Mouse (Mus musculus): ENCODE results near the gene Naaladl1. TPM values are rescaled to one million over a fixed set of nuclear protein-coding genes. Genes with fewer than 3 reads are reported as not detected.

Gene Naaladl1
- polyA plus RNA-seq, 1 experiment from 2014 or later, result 0.53 TPM

DNA sequence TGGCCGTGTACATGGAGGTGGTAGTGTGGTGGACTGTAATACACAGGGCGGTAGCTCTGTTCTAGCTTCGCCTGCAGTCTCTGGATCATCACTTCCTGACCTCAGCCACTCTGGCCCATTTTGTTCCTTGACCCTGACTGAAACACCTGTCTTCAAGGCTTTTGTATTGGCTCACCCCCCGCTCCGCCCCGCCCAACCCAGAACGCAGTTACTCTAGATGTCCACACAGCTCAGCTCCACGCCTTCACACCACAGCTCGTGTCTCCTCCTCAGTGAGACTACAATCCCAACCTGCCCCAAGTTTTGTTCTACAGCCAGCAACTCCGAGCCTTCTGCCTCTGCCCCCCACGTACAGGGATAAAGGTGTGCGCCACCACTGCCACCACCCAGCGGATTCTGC, 16.7 kb upstream of the Naaladl1 start:
- 94% methylated on average over 13 of the region's 13 CpGs for WGBS
- Histone ChIP-seq H3K4me1 (peaks cover 15% of the 10 kb centered on the region), H3K27ac (no peak overlapping the region), H3K27me3 (replicated peaks) (no peaks in the 10 kb centered on the region), H3K4me3 (no peak overlapping the region), H3K9me3 (no peaks in the 10 kb centered on the region), H3K36me3 (replicated peaks) (no peaks in the 10 kb centered on the region), H3K9ac (no peak overlapping the region), H3K4me2 (no peak overlapping the region)
- ATAC-seq (replicated peaks), result no peak

DNA sequence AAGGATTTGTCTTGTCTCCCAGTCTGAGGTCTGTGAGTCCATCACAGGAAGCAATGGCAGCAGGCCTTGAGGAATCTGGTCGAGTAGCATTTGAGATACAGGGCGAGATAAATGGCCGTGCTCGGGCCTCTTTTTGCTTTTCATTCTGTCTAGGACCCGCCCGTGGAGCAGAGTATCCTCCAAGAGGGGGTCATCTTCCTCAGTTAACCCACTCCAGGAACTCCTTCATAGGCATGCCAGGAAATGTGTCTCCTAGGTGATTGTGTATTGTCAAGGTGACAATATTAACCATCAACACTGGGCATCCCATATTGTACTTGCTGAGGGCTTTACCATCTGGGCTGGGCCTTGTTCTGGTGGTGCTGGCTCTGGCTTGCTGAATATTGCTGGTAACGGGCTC, 11.5 kb upstream of the Naaladl1 start, which contains the start of gene AC131692.1:
Gene AC131692.1, plus strand, starts transcription at position 301 of the 400 bp plus-strand sequence.
- no peaks in the 10 kb centered on the region for H3K36me3 ChIP-seq (replicated peaks)
- no peak within 1 kb of the TSS for H3K9ac ChIP-seq
- WGBS, result 90% methylated on average over 7 of the region's 7 CpGs
- H3K4me2 ChIP-seq, result no peak within 1 kb of the TSS
- no peak within 1 kb of the TSS for H3K4me3 ChIP-seq
- no peaks in the 10 kb centered on the region for H3K27me3 ChIP-seq (replicated peaks)
- ATAC-seq (replicated peaks), result no peak
- no peak within 1 kb of the TSS for H3K27ac ChIP-seq
- no peaks in the 10 kb centered on the region for H3K9me3 ChIP-seq
- H3K4me1 ChIP-seq, result no peaks in the 10 kb centered on the region

DNA sequence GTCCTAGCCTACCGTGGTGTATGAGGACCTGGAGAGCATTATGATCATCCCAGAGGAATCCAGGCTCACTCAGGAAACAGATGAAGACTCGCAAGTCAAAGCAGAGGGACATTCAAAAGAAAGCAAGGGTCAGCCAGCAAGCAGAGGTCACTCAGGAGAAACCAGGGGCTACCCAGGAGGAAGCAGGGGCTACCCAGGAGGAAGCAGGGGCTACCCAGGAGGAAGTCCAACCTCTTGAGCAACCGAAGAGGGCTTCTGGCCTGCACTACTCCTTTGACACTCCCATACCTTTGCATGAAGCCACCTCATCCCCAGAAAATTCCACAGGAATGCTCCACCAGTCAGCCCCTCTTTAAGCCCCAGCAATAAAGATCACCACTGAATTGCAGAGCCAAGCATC, 7.7 kb upstream of the Naaladl1 start:
- no peak overlapping the region for H3K4me2 ChIP-seq
- H3K4me3 ChIP-seq, result no peak overlapping the region
- H3K27me3 ChIP-seq (replicated peaks), result no peaks in the 10 kb centered on the region
- WGBS, result 86% methylated on average over 3 of the region's 3 CpGs
- ATAC-seq (replicated peaks), result no peak
- no peak overlapping the region for H3K27ac ChIP-seq
- no peaks in the 10 kb centered on the region for H3K9me3 ChIP-seq
- no peak overlapping the region for H3K9ac ChIP-seq
- H3K36me3 ChIP-seq (replicated peaks), result no peaks in the 10 kb centered on the region
- no peaks in the 10 kb centered on the region for H3K4me1 ChIP-seq

GRCm38 (mm10) chr19:6101186-6101585, 4.4 kb upstream of the Naaladl1 start:
- no peaks in the 10 kb centered on the region for H3K4me1 ChIP-seq
- H3K9ac ChIP-seq, result no peak overlapping the region
- H3K9me3 ChIP-seq, result no peaks in the 10 kb centered on the region
- no peak overlapping the region for H3K4me2 ChIP-seq
- H3K4me3 ChIP-seq, result no peak overlapping the region
- H3K27me3 ChIP-seq (replicated peaks), result no peaks in the 10 kb centered on the region
- 79% methylated on average over 6 of the region's 6 CpGs for WGBS
- no peak overlapping the region for H3K27ac ChIP-seq
- ATAC-seq (replicated peaks), result no peak
- H3K36me3 ChIP-seq (replicated peaks), result no peaks in the 10 kb centered on the region

DNA sequence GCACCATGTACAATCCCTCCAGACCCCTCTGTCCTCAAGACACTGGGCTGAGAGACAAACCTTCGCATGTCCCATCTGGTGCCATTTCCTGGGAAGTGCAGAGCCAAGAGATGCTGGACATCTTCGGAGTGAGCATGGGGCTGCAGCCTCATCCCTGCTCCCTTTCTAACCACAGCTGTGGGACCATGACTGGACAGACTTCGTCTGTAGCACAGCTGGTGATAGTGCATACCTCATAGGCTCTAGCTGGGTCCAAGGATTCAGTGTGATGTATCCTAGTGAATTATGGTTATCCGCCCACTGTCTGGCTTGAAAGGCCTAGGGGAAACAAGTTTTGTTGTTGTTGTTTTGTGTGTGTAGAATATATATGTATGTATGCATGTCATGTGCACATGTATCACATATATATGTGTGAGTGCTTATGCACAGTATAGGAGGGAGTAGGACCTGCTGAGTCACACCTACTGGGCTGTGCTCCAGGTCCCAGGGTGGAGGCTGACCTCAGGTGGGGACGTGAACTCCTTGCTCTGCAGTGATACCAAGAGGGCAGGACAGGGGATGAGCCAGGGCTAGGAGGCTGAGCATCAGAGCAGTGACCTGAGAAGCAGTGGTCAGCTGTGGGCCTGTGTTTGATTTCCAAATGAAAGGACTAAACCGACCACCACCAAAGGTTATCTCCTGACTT, 3.3 kb upstream of the Naaladl1 start:
- no peak overlapping the region for H3K4me2 ChIP-seq
- no peaks in the 10 kb centered on the region for H3K9me3 ChIP-seq
- no peak overlapping the region for H3K27ac ChIP-seq

DNA sequence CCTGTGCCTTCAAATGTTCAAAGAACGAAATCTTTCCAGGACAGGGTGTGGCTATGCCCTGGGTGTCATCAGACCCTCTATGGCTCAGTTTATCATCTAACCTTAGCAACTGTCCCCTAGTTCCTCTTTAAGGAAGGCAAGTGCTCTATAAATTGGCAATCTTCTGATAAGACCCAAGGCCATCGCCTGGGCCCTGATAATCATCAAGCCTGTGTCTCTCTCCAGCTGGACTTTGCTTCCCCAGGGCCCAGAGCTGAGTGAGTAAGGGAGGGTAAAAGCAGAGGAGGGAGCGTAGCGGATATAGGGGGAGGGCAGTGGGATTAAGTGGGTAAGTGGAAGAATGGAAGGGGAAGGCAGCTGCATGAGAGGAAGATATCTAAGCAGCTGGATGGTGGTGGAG, 1.1 kb upstream of the Naaladl1 start:
- no peak overlapping the region for H3K27ac ChIP-seq
- no peaks in the 10 kb centered on the region for H3K4me1 ChIP-seq
- no peak overlapping the region for H3K9ac ChIP-seq
- ATAC-seq (replicated peaks), result no peak
- 71% methylated on average over 4 of the region's 4 CpGs for WGBS
- no peak overlapping the region for H3K4me2 ChIP-seq
- H3K9me3 ChIP-seq, result no peaks in the 10 kb centered on the region
- no peaks in the 10 kb centered on the region for H3K36me3 ChIP-seq (replicated peaks)
- H3K4me3 ChIP-seq, result no peak overlapping the region
- H3K27me3 ChIP-seq (replicated peaks), result no peaks in the 10 kb centered on the region

More for the DNA sequence above, 3.3 kb upstream of the Naaladl1 start:
- Histone ChIP-seq H3K4me1 (no peaks in the 10 kb centered on the region), H3K9ac (no peak overlapping the region), H3K36me3 (replicated peaks) (no peaks in the 10 kb centered on the region), H3K4me3 (no peak overlapping the region), H3K27me3 (replicated peaks) (no peaks in the 10 kb centered on the region)
- WGBS, result 78% methylated on average over 6 of the region's 6 CpGs
- no peak for ATAC-seq (replicated peaks)

GRCm38 (mm10) chr19:6113116-6113515, 7.5 kb downstream of the Naaladl1 start:
- H3K27ac ChIP-seq, result no peak overlapping the region
- H3K27me3 ChIP-seq (replicated peaks), result no peaks in the 10 kb centered on the region
- no peak overlapping the region for H3K4me2 ChIP-seq
- H3K9ac ChIP-seq, result no peak overlapping the region
- no peak overlapping the region for H3K4me3 ChIP-seq
- no peaks in the 10 kb centered on the region for H3K9me3 ChIP-seq
- H3K4me1 ChIP-seq, result peaks cover 15% of the 10 kb centered on the region
- ATAC-seq (replicated peaks), result no peak
- WGBS, result 69% methylated on average over 6 of the region's 6 CpGs
- H3K36me3 ChIP-seq (replicated peaks), result peaks cover 16% of the 10 kb centered on the region

DNA sequence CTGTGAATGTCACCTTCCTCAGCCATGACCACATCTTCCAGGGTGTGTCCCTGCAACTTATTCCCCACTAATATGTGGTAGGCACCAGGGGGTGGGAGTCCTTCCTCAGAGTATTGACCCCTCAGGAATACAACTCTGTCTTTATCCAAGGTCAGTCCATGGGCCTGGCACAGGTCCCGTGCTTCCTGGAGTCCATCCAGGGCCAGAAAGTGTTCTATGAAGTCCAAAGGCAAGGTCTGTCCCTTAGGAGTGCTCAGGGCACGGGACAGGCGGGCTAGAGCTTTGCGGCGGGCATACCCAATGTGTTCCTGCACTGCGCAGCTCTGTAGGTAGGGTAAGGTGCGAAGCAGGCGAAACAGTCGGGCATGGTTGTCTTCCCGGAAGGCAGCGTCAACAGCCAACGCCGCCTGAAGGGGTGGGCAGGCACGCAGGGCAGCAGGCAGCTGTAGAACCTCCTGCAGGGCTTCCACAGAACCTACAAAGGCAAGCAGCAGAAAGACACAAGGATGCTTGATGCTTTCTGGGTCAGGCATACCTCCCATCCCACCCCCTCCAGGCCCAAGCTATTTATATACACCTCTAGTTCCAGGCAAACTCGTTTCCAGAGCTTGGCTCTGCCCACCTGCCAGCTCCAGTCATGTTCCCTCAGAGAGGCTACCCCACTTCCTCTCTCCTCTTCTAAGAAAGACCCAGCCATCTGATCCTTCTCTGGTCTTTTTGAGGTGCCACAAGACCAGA, 10.7 kb downstream of the Naaladl1 start:
- H3K36me3 ChIP-seq (replicated peaks), result peaks cover 16% of the 10 kb centered on the region
- H3K4me3 ChIP-seq, result no peak overlapping the region
- H3K9me3 ChIP-seq, result no peaks in the 10 kb centered on the region
- no peak for ATAC-seq (replicated peaks)
- H3K4me1 ChIP-seq, result peaks cover 29% of the 10 kb centered on the region
- H3K9ac ChIP-seq, result no peak overlapping the region
- no peak overlapping the region for H3K27ac ChIP-seq
- no peaks in the 10 kb centered on the region for H3K27me3 ChIP-seq (replicated peaks)
- WGBS, result 96% methylated on average over 15 of the region's 15 CpGs
- peak overlapping the region; percentile 94; the same call in 1 of the 2 replicates for H3K4me2 ChIP-seq

DNA sequence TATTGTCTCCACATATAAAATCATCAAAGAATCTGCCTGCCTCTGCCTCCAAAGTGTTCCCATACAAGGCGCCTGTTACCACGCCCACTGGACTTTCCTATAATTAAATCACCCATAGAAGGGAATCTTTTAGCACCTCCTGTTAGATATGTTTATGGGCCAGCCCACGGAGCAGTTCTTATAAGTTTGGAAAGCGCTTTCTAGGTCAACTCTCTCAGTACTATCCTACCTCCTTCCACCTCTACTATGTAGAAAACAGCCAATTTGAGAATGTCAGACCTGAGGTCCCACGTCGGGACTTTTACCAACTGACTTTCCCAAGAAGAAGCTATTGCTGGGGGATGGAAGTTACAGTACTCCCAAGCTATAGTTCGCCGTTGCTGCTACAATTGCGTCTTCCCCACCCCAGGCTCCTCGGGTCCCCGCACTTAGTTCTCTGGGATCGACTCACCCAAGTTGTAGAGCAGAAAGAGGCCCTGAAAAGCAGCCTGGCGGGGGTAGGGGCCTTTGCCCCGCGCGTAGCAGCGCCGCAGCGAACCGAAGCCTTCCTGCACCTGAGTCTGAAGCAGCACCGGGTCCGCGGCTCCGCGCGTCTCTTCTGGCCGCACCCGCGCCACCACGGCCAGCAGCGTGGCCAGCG, 11.9 kb downstream of the Naaladl1 start:
- Histone ChIP-seq H3K4me3 (peak overlapping the region; percentile 71), H3K4me2 (peak overlapping the region; percentile 94), H3K4me1 (peaks cover 29% of the 10 kb centered on the region), H3K27ac (peak overlapping the region; percentile 93), H3K36me3 (replicated peaks) (peaks cover 16% of the 10 kb centered on the region), H3K27me3 (replicated peaks) (no peaks in the 10 kb centered on the region), H3K9me3 (no peaks in the 10 kb centered on the region), H3K9ac (peak overlapping the region; percentile 75)
- WGBS, result 7% methylated on average over 32 of the region's 32 CpGs
- no peak; the same call in 1 of the 2 replicates for ATAC-seq (replicated peaks)

DNA sequence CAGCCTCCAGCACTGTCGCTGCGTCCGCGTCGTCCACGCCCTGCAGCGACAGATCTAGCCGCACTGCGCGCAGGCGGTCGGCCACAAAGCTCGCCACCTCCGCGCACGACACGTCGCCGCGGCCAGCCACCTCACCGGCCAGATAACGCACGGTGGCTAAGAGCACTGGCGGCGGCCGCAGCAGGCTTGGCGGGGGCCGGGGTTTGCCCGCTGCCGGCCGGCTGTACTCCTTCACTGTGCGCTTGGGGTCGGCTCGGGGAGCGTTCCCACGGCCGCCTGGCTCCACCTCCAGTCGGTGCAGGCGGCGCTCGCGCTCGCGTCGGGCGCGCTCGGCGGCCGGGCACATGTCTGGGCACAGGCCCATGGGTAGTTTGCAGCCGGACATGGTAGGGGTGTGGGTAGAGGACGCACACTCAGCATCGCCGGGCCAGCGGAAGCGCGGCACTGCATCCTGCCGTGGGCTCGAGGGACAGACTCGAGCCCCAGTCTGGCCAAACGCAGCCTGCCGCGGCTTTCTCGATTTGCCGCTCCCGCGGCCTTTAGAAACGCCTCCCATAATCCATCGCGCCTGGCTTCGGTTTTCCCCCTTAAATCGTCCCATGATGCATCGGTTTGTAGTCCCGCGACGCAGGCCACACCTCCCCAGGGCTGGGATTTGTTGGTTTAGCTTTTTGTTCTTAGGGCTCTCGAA, 12.5 kb downstream of the Naaladl1 start, which contains the start of gene Sac3d1:
Gene Sac3d1, minus strand, starts transcription at position 665 of the 691 bp plus-strand sequence.
- Histone ChIP-seq H3K9me3 (no peaks in the 10 kb centered on the region), H3K4me3 (peak within 1 kb of the TSS; percentile 71), H3K36me3 (replicated peaks) (peaks cover 16% of the 10 kb centered on the region), H3K9ac (peak within 1 kb of the TSS; percentile 75), H3K27ac (peak within 1 kb of the TSS; percentile 93), H3K27me3 (replicated peaks) (no peaks in the 10 kb centered on the region), H3K4me1 (peaks cover 29% of the 10 kb centered on the region), H3K4me2 (peak within 1 kb of the TSS; percentile 94)
- under 1% methylated on average over 77 of the region's 77 CpGs for WGBS
- ATAC-seq (replicated peaks), result peak; percentile 90

DNA sequence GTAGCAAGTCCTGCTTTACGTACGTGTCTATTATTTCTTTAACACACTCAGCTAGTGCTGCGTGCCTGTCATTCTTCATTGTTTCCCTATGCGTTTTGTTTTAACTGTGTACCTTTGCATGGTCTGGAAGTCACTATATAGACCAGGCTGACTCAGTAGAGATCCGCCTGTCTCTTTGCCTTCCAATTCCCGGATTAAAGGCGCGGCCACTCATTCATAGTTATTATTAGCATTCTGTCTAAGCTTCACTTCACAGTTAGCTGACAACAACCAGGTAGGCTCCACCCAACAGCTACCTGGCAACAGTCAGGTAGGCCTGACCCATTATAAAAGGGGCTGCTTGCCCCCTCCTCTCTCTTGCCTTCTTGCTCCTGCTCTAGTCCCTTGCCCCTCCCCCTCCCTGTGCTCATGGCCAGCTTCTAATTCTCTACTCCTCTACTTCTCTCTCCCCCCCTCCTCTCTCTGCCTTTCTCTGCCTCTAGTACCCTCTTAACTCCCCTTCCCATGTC, 13.1 kb downstream of the Naaladl1 start:
- H3K9ac ChIP-seq, result peak overlapping the region; percentile 75
- no peaks in the 10 kb centered on the region for H3K9me3 ChIP-seq
- H3K4me3 ChIP-seq, result peak overlapping the region; percentile 71
- peaks cover 29% of the 10 kb centered on the region for H3K4me1 ChIP-seq
- 2% methylated on average over 8 of the region's 8 CpGs for WGBS
- peak overlapping the region; percentile 93 for H3K27ac ChIP-seq
- peaks cover 16% of the 10 kb centered on the region for H3K36me3 ChIP-seq (replicated peaks)
- H3K27me3 ChIP-seq (replicated peaks), result no peaks in the 10 kb centered on the region
- peak overlapping the region; percentile 94 for H3K4me2 ChIP-seq
- peak; percentile 61 for ATAC-seq (replicated peaks)

DNA sequence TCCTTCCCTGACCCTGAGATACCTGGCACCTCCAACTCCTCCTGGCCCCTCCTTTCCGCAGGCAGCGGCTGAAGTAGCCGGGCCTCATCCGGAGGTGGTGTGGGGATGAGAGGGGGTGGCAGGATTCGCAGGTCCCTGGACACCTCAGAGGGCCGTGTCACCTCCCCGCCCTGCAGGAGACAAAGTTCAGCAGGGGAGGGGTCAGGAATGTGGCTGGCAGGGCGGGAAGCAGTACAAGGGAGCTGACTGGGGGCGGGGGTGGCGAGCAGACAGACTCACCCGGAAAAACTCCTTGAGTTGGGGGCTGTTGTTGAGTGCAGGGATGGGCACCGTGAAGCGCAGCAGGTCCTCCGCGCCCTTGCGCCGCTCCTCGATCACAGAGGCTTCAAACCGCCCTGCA, 16.2 kb downstream of the Naaladl1 start:
- H3K9me3 ChIP-seq, result no peaks in the 10 kb centered on the region
- no peaks in the 10 kb centered on the region for H3K27me3 ChIP-seq (replicated peaks)
- ATAC-seq (replicated peaks), result no peak
- no peak overlapping the region for H3K9ac ChIP-seq
- peaks cover 27% of the 10 kb centered on the region for H3K4me1 ChIP-seq
- H3K4me2 ChIP-seq, result no peak overlapping the region
- no peak overlapping the region for H3K4me3 ChIP-seq
- no peak overlapping the region for H3K27ac ChIP-seq
- no peaks in the 10 kb centered on the region; the same call in 1 of the 2 replicates for H3K36me3 ChIP-seq (replicated peaks)
- WGBS, result 32% methylated on average over 19 of the region's 19 CpGs

Measured in midbrain, embryonic 15.5 days (tissue).